Mouse (Mus musculus): Measurements from ENCODE around the gene Fosl2. TPM values are rescaled to one million over a fixed set of nuclear protein-coding genes. Genes with fewer than 3 reads are reported as not detected.
"Not testable (repeated sequence)": the region's sequence is repeated elsewhere in the genome, so short reads cannot be mapped to it uniquely, and the experiment has no call there.

The Fosl2 gene
- total RNA-seq, 2 experiments from 2014 or later = 41.2 to 43.3 TPM

DNA sequence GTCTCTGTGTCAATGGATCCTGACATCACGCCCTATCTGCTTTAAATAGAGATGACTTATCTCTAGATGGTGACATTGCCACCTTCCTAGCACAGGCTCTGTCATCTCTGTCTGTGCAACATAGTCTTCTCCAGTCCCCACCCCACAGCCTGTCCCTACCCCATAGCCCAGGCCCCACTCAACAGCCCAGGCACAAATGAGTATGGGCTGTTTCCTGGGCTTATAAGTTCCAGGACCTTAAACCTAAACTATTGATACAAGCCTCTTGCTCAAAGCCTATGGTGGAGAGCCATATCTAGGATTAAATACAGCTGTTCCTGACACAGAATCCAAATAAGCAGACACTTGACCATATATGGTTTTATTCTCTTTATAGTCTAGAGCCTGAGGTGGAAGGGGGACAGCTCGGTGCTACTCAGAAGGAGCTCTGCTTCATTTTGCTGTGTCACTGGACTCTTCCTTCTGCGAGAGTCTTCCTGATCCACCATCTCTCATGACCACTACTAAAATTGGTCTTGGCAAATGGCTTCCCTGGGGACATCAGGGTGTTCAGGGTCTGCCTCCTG lies 28.0 kb downstream of the Fosl2 start:
- no peak for DNase-seq (ENCODE audit: low spot score in 2 of 2)
- intact Hi-C loops (cut with DNase I) = no loop called here

DNA sequence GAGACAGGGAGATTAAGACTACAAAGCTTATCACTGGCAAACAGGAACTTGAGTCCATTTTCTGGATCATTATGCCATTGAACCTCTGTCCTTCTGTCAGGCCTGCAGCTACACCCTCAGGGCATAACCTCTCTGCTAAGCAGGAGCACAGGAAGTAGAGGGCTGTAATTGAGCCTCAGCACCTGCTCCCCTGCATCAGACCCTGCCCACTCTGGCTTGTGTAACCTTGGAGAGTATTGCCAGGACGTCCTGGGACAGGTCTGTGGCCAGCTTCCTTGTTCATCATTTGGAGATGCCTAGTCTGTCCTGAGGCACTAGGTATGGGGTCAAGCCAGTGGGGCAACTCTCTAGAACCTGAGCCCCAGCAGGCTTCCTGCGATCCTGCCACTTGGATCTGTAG lies 36.6 kb downstream of the Fosl2 start:
- no peak for DNase-seq (ENCODE audit: low spot score in 2 of 2)
- intact Hi-C loops (cut with DNase I) = no loop called here

DNA sequence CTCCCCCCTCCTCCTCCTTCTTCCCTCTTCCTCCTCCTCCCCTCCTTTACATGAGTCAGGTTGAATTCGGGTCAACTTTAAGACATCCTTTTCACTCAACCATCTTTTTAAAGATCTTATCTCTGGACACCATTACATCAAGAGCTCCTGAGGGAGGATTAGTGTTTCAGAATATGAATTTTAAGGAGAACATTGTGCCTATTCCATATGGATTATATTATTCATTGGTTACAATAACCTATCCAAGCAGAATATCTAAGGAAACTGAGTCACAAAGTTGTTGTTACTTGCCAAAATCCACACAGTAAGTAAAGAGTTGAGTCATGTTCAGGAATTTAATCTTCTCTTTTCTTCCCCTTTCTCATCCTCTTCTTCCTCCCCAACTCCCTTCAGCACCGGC lies 41.2 kb downstream of the Fosl2 start:
- intact Hi-C loops (cut with DNase I) = no loop called here
- no peak for DNase-seq (ENCODE audit: low spot score in 2 of 2)

DNA sequence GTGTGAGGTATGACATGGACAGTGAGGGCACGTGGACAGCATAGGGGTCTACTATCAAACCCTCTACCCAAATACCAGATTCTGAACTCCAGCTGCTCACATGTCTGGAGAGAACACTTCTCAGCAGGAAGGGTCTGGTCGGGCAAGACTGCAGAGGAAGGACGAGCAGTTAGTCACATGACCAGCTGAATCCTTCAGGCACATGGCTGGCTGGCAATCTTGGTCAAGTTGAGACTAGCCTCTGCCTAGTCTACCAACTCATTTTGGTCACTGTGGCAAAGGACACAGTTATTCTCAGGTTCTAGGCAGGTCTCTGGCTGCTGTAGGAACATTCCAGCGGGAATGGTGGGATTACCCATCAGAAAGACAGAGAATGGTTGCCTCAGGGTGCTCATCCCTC lies 42.1 kb downstream of the Fosl2 start:
- intact Hi-C loops (cut with DNase I) = no loop called here
- DNase-seq (ENCODE audit: low spot score in 2 of 2) = no peak

DNA sequence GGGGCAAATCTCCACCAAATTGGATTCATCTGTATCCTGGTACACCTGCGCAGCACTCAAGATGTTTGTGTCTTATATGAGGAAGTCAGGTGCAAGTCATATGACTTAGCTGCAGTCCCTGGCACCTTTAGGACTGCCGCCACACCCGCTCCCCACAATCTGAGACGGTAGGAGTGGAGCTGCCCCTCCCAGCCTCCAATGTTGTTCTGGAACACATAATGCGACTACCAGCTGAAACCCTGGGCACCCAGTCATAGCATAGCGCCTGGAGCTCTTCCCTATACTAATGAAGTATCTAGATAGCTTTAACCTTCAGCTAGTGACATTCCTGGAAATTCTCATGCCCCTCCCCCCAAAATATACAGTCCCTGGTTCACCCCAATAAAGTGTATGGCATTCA lies 43.1 kb downstream of the Fosl2 start:
- DNase-seq (ENCODE audit: low spot score in 2 of 2); intact Hi-C loops (cut with DNase I): not testable (repeated sequence)

DNA sequence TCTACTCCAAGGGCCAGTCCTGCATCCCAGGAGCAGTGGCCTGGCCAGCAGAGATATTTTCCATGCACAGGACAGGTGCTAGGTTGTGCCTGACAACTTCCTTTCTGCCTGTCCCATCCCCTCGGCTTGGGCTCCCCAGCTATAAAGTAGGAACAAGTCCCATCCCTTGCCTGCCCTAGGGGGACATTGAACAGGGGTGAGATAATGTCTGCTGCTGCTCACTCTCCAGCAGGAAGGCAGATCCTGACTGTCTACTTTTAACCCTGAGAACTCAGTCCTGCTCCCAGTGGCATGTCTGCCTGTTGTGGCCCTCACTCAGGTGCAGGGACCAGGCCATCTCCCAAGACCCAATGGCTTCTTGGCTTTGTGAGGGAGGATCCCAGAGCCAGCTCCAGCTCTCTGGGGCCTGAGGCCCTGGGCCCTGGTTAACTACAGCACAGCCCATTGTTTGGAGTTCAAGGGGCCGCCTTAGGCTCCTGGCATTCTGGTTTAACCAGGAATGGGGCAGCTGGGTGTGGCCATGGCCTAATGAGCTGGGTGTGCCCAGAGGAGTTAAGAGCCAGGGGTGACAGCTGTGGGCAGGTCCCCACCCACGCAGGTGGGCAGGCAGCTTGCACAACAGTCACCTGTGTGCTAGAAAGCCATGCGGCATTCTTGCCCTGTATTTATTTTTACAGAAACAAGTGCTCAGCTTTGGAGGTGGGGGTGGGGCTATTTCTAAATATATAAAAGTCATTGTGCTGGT lies 47.5 kb downstream of the Fosl2 start:
- DNase-seq (ENCODE audit: low spot score in 2 of 2) = no peak
- intact Hi-C loops (cut with DNase I) = no loop called here

DNA sequence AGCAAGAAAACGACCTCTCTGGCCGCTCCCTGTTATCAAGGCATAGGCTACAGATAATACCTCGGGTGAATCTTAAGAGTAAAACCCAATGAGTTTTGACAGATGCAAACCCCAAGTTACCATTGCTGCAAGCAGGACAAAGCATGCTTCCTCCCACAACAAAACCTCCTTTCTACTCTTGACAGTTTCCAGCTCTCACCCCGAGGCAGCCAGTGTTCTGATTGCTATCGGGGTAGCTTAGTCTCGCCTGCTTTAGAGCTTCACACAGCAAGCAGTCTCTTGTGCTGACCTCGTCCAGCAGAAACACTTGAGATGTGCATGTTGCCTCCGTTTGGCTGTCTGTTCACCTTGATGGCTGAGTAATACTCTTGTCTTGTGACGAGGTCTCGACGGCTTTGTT lies 52.1 kb downstream of the Fosl2 start:
- DNase-seq (ENCODE audit: low spot score in 2 of 2) = no peak
- intact Hi-C loops (cut with DNase I) = no loop called here

DNA sequence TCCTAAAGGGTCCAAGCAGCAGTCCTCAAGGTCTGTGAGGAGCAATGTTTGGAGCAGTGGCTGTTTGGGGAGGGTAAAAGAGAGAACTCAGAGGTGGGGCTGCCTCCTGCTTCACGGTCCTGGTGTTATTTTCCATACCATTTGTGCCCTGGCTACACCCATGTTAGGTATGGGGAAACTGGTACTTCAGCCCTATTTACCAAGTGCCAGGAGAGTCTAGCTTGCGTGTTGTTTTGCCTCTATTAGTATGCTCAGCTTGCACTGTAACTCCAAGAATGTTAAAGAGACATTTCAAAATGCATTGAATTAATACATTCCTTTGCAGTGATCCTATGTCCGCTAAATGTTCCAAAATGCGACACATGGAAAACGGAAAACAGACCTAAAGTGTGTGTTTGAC lies 55.7 kb downstream of the Fosl2 start:
- no peak for DNase-seq (ENCODE audit: low spot score in 2 of 2)
- intact Hi-C loops (cut with DNase I) = no loop called here

DNA sequence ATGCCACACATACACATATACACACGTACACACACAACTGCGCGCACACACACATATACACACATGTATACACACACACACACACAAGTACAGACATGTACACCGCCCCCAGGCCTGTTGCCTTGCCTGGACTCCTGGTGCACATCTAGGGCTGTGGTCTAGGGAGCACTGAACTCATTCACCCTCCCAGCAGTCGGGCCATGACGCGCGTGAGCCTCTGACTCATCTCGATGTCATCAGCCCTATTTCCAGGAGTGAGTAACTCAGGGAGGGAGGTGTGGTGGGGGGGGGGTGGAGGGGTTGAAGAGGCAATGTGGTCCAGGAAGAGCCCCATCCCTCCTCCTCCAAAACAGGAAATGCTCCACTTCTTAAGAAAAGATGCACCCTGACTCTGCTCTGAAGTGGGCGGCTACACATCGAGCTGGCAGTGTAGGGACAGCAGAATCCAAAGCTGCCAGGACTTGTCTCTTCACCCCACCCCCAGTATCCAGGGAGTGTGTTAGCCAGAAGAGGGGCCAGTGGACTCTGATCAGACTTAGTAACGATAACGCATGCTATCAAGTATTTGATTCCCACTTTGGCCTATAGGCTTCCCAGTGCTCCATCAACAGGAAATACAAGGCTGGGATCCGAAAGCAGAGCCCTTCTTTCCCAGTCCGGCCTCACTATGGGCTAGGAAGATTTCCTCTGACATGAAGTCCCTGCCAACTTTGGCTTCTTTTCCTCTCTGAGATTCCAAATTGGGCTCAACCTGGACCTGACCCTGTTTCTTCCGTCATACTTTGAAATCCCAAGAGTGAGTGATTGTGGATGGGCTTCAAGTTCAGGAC lies 56.6 kb downstream of the Fosl2 start:
- intact Hi-C loops (cut with DNase I) = no loop called here
- no peak for DNase-seq (ENCODE audit: low spot score in 2 of 2)

DNA sequence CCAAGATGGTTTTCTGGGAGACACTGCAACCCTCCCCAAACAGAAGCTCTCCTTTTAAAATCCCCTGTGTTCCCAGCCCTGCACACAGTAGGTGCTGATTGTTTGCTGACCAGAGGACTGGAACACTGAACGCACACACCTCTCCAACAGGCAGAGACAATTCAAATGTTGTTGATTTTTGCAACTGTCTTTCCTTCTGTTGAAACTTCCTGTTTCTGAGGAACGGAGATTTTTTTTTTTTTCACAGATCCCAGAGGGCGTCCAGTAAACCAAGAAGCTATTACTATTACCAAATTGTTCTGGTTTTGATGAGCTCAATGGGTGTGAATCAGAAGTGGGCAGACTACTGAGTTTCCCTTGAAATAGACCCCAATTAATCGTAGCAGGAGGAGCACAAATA lies 58.6 kb downstream of the Fosl2 start:
- no peak for DNase-seq (ENCODE audit: low spot score in 2 of 2)
- intact Hi-C loops (cut with DNase I) = no loop called here

DNA sequence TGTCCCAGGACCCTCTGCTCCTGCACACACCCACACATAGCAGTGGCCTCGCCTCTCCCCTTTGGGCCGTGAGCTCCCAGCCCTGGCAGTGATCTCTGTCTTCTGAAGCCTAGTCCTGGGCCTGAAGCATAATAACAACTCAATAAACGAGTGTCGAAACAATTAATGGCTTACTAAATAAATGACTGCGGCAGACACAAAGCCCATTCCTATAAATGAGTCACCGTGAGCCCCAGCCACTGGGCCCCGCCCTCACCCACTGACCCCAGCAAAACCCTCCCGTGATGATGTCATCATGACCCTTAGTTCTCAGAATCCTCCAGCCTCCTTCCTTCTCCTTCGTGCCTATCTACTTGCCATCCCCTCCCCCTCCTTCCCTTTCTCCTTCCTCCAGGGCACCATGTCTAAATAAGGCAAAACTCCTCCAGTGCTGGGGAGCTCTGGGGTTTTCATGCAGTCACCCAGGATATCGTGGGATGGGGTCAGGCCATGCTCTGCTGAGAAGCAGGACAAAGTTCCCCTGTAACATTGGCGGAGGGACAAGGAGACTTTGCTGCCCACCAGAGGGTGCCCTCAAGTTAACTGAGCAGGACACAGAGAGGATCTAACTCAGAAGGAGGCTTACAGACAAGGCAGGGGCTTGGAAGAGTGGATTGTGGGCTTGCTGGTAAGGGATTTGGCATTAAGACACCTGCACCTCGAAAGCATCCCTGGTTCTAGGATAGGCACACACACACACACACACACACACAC lies 60.4 kb downstream of the Fosl2 start:
- no peak for DNase-seq (ENCODE audit: low spot score in 2 of 2)
- intact Hi-C loops (cut with DNase I) = loop anchor here (5.0 kb wide), 1 partner anchor 59 kb away; the partner anchor contains the start of gene Fosl2

DNA sequence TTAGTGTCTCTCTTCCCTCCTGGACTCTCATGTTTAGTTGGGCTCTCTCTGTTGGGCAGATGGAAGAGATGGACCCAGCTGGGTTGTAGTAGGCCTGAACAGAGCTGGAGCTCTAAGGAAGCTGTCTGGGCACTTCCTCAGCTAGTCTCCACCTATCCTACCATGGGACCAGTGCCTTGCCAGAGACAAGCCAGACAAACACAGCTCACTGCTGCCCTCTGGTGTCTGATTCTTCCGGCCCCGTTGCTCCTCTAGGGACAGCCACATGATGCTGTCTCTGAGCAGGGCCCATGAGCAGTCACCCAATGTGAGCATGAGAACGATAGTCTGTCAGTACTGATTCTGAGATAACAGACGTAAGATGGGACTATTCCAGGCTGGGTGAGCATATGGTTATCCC lies 62.1 kb downstream of the Fosl2 start:
- peak; percentile 85 to 87 for DNase-seq (ENCODE audit: low spot score in 2 of 2)
- intact Hi-C loops (cut with DNase I) = loop anchor here (2.0 to 5.0 kb wide), 2 partner anchors 60 to 635 kb away; partner anchors contain the start of gene Fosl2

DNA sequence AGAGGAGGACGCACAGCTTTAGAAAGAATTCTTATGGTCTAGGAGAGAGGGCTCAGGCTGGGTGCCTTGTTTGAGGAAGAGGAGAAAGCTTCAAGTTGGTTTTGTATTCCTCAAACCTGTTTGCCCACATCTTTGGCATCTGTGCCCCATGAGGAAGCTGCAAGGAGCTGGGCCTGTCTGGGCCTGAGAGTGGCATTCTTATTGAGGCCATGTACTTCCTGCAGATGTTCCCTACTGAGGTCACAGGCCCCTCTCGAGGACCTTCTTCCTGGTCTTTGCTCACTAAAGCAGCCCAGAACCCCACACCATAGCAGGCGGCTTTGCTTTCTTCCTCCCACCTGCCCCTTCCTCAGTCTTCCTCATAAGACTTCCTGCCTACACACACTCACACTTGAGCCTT lies 63.5 kb downstream of the Fosl2 start:
- intact Hi-C loops (cut with DNase I) = loop anchor here (2.0 to 5.0 kb wide), 2 partner anchors 62 to 636 kb away; partner anchors contain the start of gene Fosl2
- DNase-seq (ENCODE audit: low spot score in 2 of 2) = no peak

DNA sequence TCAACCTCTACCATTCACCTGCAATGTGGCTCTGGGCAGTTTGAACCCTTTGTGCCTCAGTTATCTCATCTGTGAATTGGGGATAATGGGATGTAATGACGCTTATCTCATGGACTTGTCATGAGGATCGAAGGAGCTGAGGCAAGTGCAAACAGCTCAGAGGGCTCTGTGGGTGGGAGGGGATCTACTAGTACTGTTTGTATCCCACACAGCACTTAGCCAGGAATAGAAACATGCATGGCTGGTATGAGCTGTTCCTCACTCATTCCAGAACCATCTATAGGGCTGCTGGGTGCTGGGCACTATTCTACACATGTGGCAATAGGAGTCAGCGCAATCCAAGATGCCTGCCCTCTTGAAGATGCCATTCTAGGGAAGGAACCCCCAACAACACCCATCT lies 64.0 kb downstream of the Fosl2 start:
- DNase-seq (ENCODE audit: low spot score in 2 of 2) = peak in 1 of 2 experiments; percentile 13
- intact Hi-C loops (cut with DNase I) = loop anchor here (2.0 to 5.0 kb wide), 2 partner anchors 62 to 637 kb away; partner anchors contain the start of gene Fosl2

DNA sequence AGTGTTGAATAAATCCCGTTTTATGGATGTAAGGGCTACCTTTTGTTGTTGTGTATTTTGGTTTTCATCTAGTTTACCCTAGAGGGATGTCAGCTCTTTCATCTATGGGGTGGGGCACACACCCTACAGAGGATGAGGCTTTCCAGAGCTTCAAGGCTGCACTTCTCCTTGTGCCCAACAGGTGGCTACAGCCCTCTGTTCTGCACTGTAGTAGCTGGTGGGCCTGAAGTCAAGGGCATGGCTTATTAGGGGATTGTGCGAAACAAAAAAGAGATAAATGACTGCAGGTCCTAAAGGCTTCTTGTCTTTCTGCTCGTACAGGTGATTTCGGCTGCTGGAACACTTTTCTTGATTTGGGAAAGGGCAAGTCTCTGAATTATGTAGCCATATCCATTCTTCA lies 69.1 kb downstream of the Fosl2 start:
- DNase-seq (ENCODE audit: low spot score in 2 of 2) = no peak
- intact Hi-C loops (cut with DNase I) = no loop called here

DNA sequence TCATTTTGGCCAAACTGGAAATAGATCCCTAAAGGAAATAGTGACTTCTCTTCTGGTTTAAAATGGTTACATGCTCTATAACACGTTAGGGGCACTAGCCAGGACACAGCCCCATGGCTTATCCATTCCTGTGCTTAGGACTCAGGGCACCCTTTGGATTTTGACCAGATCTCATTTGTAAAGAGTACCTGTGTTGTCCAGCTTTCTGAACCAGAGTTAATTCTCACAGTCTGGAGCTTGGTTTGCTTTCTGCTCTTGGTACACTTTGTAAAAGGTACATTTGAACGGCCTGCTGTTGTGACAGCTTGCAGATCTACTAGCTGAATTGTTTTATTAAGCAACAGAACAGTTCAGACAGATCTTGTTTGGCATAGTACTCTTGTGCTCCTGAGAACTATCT lies 71.1 kb downstream of the Fosl2 start:
- intact Hi-C loops (cut with DNase I) = no loop called here
- no peak for DNase-seq (ENCODE audit: low spot score in 2 of 2)

All from left cerebral cortex, postnatal 36 days (tissue).